Mouse (Mus musculus) myocyte (in vitro differentiated cells): Measurements from ENCODE around the gene Tmem8.

Source experiments
- CEBPB ChIP-seq: IDR thresholded peaks from 2 replicates; pipeline ENCODE4 v1.6.1; 2011; ENCODE audit warnings: mild to moderate bottlenecking, moderate library complexity; ENCODE audit not compliant: poor library complexity, insufficient read depth, severe bottlenecking
- E2F4 ChIP-seq: IDR thresholded peaks from one replicate; pipeline ENCODE4 v1.6.1; 2011; ENCODE audit warnings: mild to moderate bottlenecking, control low read depth, moderate library complexity; ENCODE audit not compliant: insufficient read depth
- MAX ChIP-seq: IDR thresholded peaks from one replicate; pipeline ENCODE4 v1.6.1; 2011; ENCODE audit warnings: low read depth, mild to moderate bottlenecking, control low read depth
- MYOD1 ChIP-seq, 3 experiments: IDR thresholded peaks; one replicate each; pipeline ENCODE4 v1.6.1; 2011; ENCODE audit warnings: control low read depth in 2 of 3, low read depth in 2 of 3, mild to moderate bottlenecking in 2 of 3, moderate library complexity in 1 of 3; ENCODE audit not compliant: insufficient read length in 2 of 3, control insufficient read depth in 1 of 3
- MYOG ChIP-seq, 3 experiments: IDR thresholded peaks; one replicate each; pipeline ENCODE4 v1.6.1; 2011; ENCODE audit warnings: control low read depth in 2 of 3, low read depth in 2 of 3, mild to moderate bottlenecking in 2 of 3; ENCODE audit not compliant: insufficient read length in 2 of 3, control insufficient read depth in 1 of 3, insufficient read depth in 1 of 3
- POLR2A ChIP-seq: IDR thresholded peaks from one replicate; pipeline ENCODE4 v1.6.1; 2011; ENCODE audit warnings: low read depth, mild to moderate bottlenecking, control low read depth, moderate library complexity; ENCODE audit not compliant: insufficient read length
- POLR2AphosphoS2 ChIP-seq: IDR thresholded peaks from one replicate; pipeline ENCODE4 v1.6.1; 2011; ENCODE audit warnings: low read depth, control low read depth; ENCODE audit not compliant: insufficient read length
- REST ChIP-seq: IDR thresholded peaks from one replicate; pipeline ENCODE4 v1.6.1; 2011; ENCODE audit warnings: mild to moderate bottlenecking, control low read depth, moderate library complexity; ENCODE audit not compliant: insufficient read depth, insufficient read length
- SRF ChIP-seq: IDR thresholded peaks from one replicate; pipeline ENCODE4 v1.6.1; 2011; ENCODE audit warnings: low read depth; ENCODE audit not compliant: control insufficient read depth, insufficient read length
- TCF12 ChIP-seq: IDR thresholded peaks from one replicate; pipeline ENCODE4 v1.6.1; 2011; ENCODE audit warnings: mild to moderate bottlenecking, control low read depth; ENCODE audit not compliant: poor library complexity, insufficient read depth, severe bottlenecking
- TCF3 ChIP-seq: IDR thresholded peaks from one replicate; pipeline ENCODE4 v1.6.1; 2011; ENCODE audit warnings: low read depth, control low read depth; ENCODE audit not compliant: insufficient read length
- USF1 ChIP-seq: IDR thresholded peaks from one replicate; pipeline ENCODE4 v1.6.1; 2011; ENCODE audit warnings: low read depth, mild to moderate bottlenecking, control low read depth, moderate library complexity

- no peak for TF ChIP-seq POLR2A
- no peak for TF ChIP-seq MYOD1 (IDR thresholded peaks at IDR 0.05; ENCODE audit: control insufficient read depth in 1 of 3, insufficient read length in 2 of 3, low read depth in 2 of 3)
- no peak for TF ChIP-seq USF1
- TF ChIP-seq POLR2AphosphoS2, result no peak
- no peak for TF ChIP-seq REST
- TF ChIP-seq MYOG (IDR thresholded peaks at IDR 0.05; ENCODE audit: control insufficient read depth in 1 of 3, insufficient read depth in 1 of 3, insufficient read length in 2 of 3, low read depth in 2 of 3), result no peak
- TF ChIP-seq E2F4, result no peak
- no peak for TF ChIP-seq CEBPB
- no peak for TF ChIP-seq TCF12
- no peak for TF ChIP-seq MAX
- TF ChIP-seq SRF, result no peak
- TF ChIP-seq TCF3, result no peak
Observed at GRCm38 (mm10) chr17:26066488-26067020, 46.5 kb upstream of the Tmem8 start.
